Mouse (Mus musculus) small intestine, adult 2 months (tissue): ENCODE data around the gene Fam151b. TPM values are rescaled to one million over a fixed set of nuclear protein-coding genes. Genes with fewer than 3 reads are reported as not detected.
A peak's percentile ranks its signal among the peaks of the same experiment; 100 is the strongest.

ENCODE experiments used
- H3K27ac ChIP-seq: fragments of 200-500 bp; 2 replicates; pipeline ENCODE4 v1.5.1; 2012; ENCODE audit warnings: low read depth, low read length, control low read depth, inconsistent platforms; ENCODE audit not compliant: insufficient read depth
- H3K27me3 ChIP-seq: fragments of 200-500 bp; 2 replicates; pipeline ENCODE4 v1.6.1; 2012; ENCODE audit warnings: mild to moderate bottlenecking, moderate library complexity, low read length, inconsistent platforms; ENCODE audit not compliant: control insufficient read depth, insufficient read depth
- H3K36me3 ChIP-seq: fragments of 200-500 bp; 2 replicates; pipeline ENCODE4 v1.6.1; 2012; ENCODE audit warnings: mild to moderate bottlenecking, low read length, control low read depth, inconsistent platforms; ENCODE audit not compliant: control insufficient read depth, insufficient read depth
- H3K4me1 ChIP-seq: fragments of 200-500 bp; 2 replicates; pipeline ENCODE4 v1.6.1; 2012; ENCODE audit warnings: low read length, inconsistent platforms, mixed read lengths; ENCODE audit not compliant: control insufficient read depth, insufficient read depth, insufficient read length
- H3K4me3 ChIP-seq: fragments of 200-500 bp; 2 replicates; pipeline ENCODE4 v1.5.1; 2012; ENCODE audit warnings: low read depth, mild to moderate bottlenecking, control low read depth, inconsistent platforms, low read length, moderate library complexity
- CTCF ChIP-seq: fragments of 200-500 bp; IDR thresholded peaks from 2 replicates; pipeline ENCODE4 v1.5.1; 2012; ENCODE audit warnings: low read depth, mild to moderate bottlenecking, control low read depth, inconsistent platforms, low read length, moderate library complexity, mixed read lengths; ENCODE audit not compliant: insufficient replicate concordance, insufficient read length; ENCODE audit errors: extremely low read depth
- POLR2A ChIP-seq: fragments of 200-500 bp; IDR thresholded peaks from 2 replicates; pipeline ENCODE4 v1.6.1; 2012; ENCODE audit warnings: low read depth, mild to moderate bottlenecking, control low read depth, inconsistent platforms, low read length, moderate library complexity
- WGBS: fragments of 180-500 bp; shearing (Covaris S2); methylation state at CpG from one replicate; pipeline ENCODE4 v1.1.7; 2018; 5-methylcytosine and 5-hydroxymethylcytosine counted together
- polyA plus RNA-seq: library from polyadenylated mRNA; depleted of rRNA; stranded (reverse); fragments of >200 nt; gene quantifications from 2 replicates; pipeline ENCODE4 v1.2.3, GENCODE M21; 2012; rRNA removed

The Fam151b gene
- polyA plus RNA-seq, result 1.1 and 1.4 TPM in 2 replicates

GRCm38 (mm10) chr13:92483852-92484463 is at the start of gene Fam151b:
Gene Fam151b, minus strand, starts transcription at chr13:92484015.
- H3K4me1 ChIP-seq, result no peaks in the 10 kb centered on the region
- H3K27ac ChIP-seq, result peak within 1 kb of the TSS; percentile 44; the same call in 1 of the 2 replicates
- peaks cover 3% of the 10 kb centered on the region; the same call in 1 of the 2 replicates for H3K36me3 ChIP-seq
- peak within 1 kb of the TSS; percentile 68 for H3K4me3 ChIP-seq
- H3K27me3 ChIP-seq, result no peaks in the 10 kb centered on the region
- TF ChIP-seq CTCF, result no peak
- TF ChIP-seq POLR2A, result peak; percentile 85
- WGBS, result 5% methylated on average over 19 of the region's 19 CpGs

- Histone ChIP-seq H3K27ac (no peak overlapping the region), H3K4me1 (0 out of 2 replicates have a peak, but pooled peaks cover 2% of the 10 kb centered on the region), H3K27me3 (no peaks in the 10 kb centered on the region), H3K36me3 (no peaks in the 10 kb centered on the region; the same call in 1 of the 2 replicates), H3K4me3 (no peak overlapping the region)
- 21% methylated on average over 2 of the region's 2 CpGs for WGBS
- TF ChIP-seq CTCF, result no peak
Measured at GRCm38 (mm10) chr13:92532216-92532615, 48.4 kb upstream of the Fam151b start.

GRCm38 (mm10) chr13:92531237-92531636 is 47.4 kb upstream of the Fam151b start:
- H3K27me3 ChIP-seq, result no peaks in the 10 kb centered on the region
- H3K36me3 ChIP-seq, result no peaks in the 10 kb centered on the region; the same call in 1 of the 2 replicates
- 5% methylated on average over 15 of the region's 15 CpGs for WGBS
- peak overlapping the region; percentile 79 for H3K4me3 ChIP-seq
- TF ChIP-seq CTCF (no peak), POLR2A (no peak)
- H3K27ac ChIP-seq, result peak overlapping the region; percentile 82
- H3K4me1 ChIP-seq, result 0 out of 2 replicates have a peak, but pooled peaks cover 2% of the 10 kb centered on the region

- no peaks in the 10 kb centered on the region for H3K27me3 ChIP-seq
- peak within 1 kb of the TSS; percentile 79 for H3K4me3 ChIP-seq
- peak within 1 kb of the TSS; percentile 82 for H3K27ac ChIP-seq
- WGBS, result under 1% methylated on average over 46 of the region's 46 CpGs
- TF ChIP-seq POLR2A, result peak; percentile 81
- TF ChIP-seq CTCF, result no peak
- no peaks in the 10 kb centered on the region; the same call in 1 of the 2 replicates for H3K36me3 ChIP-seq
- 0 out of 2 replicates have a peak, but pooled peaks cover 2% of the 10 kb centered on the region for H3K4me1 ChIP-seq
Measured at GRCm38 (mm10) chr13:92530721-92531211, 47.0 kb upstream of the Fam151b start, which contains the start of gene Zfyve16. Gene Zfyve16, minus strand, starts transcription at chr13:92530868.

GRCm38 (mm10) chr13:92529828-92530720 is 46.3 kb upstream of the Fam151b start:
- Histone ChIP-seq H3K4me1 (0 out of 2 replicates have a peak, but pooled peaks cover 2% of the 10 kb centered on the region), H3K27me3 (no peaks in the 10 kb centered on the region), H3K27ac (peak overlapping the region; percentile 82), H3K36me3 (no peaks in the 10 kb centered on the region; the same call in 1 of the 2 replicates), H3K4me3 (peak overlapping the region; percentile 79)
- WGBS, result 2% methylated on average over 47 of the region's 47 CpGs
- TF ChIP-seq POLR2A (no peak), CTCF (no peak)

GRCm38 (mm10) chr13:92523178-92523813 is 39.5 kb upstream of the Fam151b start:
- no peak overlapping the region for H3K27ac ChIP-seq
- WGBS, result 83% methylated on average over 5 of the region's 5 CpGs
- H3K36me3 ChIP-seq, result peaks cover 23% of the 10 kb centered on the region
- H3K27me3 ChIP-seq, result no peaks in the 10 kb centered on the region
- H3K4me3 ChIP-seq, result no peak overlapping the region
- TF ChIP-seq CTCF (no peak), POLR2A (no peak)
- H3K4me1 ChIP-seq, result no peaks in the 10 kb centered on the region
